Mouse (Mus musculus) mouse embryonic stem cell (cell line): ENCODE data around the gene Phox2a.

Experiments used
- in situ Hi-C, 2 experiments: fragments of 300-500 bp; cut with MboI; formaldehyde crosslinking; loops; 1 replicate in 1 of 2; 3 replicates in 1 of 2; pipeline ENCODE4 v1.14.3; 2019 to 2020; ENCODE audit warnings: low sequenced_read_pairs in 2 of 2, low pct_unique_long_range_greater_than_20kb in 1 of 2, mixed read lengths in 1 of 2; ENCODE audit not compliant: unreplicated experiment in 1 of 2

Phox2a gene

GRCm38 (mm10) chr7:101836271-101837153 lies 18.4 kb downstream of the Phox2a start:
- in situ Hi-C loops, result no loop called here

GRCm38 (mm10) chr7:101837154-101837605 lies 19.1 kb downstream of the Phox2a start:
- in situ Hi-C loops, result no loop called here

GRCm38 (mm10) chr7:101837606-101838471 lies 19.7 kb downstream of the Phox2a start, which contains the start of gene Inppl1:
Inppl1 (minus strand) TSS chr7:101838229.
- in situ Hi-C loops, result no loop called here

GRCm38 (mm10) chr7:101844186-101844585 lies 26.1 kb downstream of the Phox2a start:
- in situ Hi-C loops, result no loop called here

- in situ Hi-C loops, result no loop called here
Observed at GRCm38 (mm10) chr7:101847934-101848333, 29.8 kb downstream of the Phox2a start.

- in situ Hi-C loops, result no loop called here
Observed at GRCm38 (mm10) chr7:101851689-101852088, 33.6 kb downstream of the Phox2a start.

- in situ Hi-C loops, result no loop called here
Observed at GRCm38 (mm10) chr7:101852846-101853245, 34.7 kb downstream of the Phox2a start.

- in situ Hi-C loops, result no loop called here
Observed at GRCm38 (mm10) chr7:101853816-101854215, 35.7 kb downstream of the Phox2a start.

- in situ Hi-C loops, result no loop called here
Observed at GRCm38 (mm10) chr7:101857094-101857493, 39.0 kb downstream of the Phox2a start, which contains the start of gene Folr2. Folr2 (minus strand) TSS chr7:101857194.

- in situ Hi-C loops, result no loop called here
Observed at GRCm38 (mm10) chr7:101858362-101858761, 40.2 kb downstream of the Phox2a start.

GRCm38 (mm10) chr7:101860978-101861377 lies 42.9 kb downstream of the Phox2a start:
- in situ Hi-C loops, result no loop called here

- in situ Hi-C loops, result no loop called here
Observed at GRCm38 (mm10) chr7:101862291-101862690, 44.2 kb downstream of the Phox2a start.

GRCm38 (mm10) chr7:101863415-101863814 lies 45.3 kb downstream of the Phox2a start, which contains the start of gene Anapc15:
Anapc15 (plus strand) TSS chr7:101863715.
- in situ Hi-C loops, result no loop called here

- in situ Hi-C loops, result no loop called here
Observed at GRCm38 (mm10) chr7:101866491-101867265, 48.6 kb downstream of the Phox2a start.

GRCm38 (mm10) chr7:101867482-101867881 lies 49.4 kb downstream of the Phox2a start:
- in situ Hi-C loops, result no loop called here

GRCm38 (mm10) chr7:101868241-101869162 lies 50.4 kb downstream of the Phox2a start:
- in situ Hi-C loops, result no loop called here

- in situ Hi-C loops, result no loop called here
Observed at GRCm38 (mm10) chr7:101869163-101869500, 51.0 kb downstream of the Phox2a start.
